Mouse (Mus musculus): ENCODE data around the gene Ythdc1.
A peak's percentile ranks its signal among the peaks of the same experiment; 100 is the strongest.
"Not testable (repeated sequence)": the region's sequence is repeated elsewhere in the genome, so short reads cannot be mapped to it uniquely, and the experiment has no call there.

Ythdc1 gene

DNA sequence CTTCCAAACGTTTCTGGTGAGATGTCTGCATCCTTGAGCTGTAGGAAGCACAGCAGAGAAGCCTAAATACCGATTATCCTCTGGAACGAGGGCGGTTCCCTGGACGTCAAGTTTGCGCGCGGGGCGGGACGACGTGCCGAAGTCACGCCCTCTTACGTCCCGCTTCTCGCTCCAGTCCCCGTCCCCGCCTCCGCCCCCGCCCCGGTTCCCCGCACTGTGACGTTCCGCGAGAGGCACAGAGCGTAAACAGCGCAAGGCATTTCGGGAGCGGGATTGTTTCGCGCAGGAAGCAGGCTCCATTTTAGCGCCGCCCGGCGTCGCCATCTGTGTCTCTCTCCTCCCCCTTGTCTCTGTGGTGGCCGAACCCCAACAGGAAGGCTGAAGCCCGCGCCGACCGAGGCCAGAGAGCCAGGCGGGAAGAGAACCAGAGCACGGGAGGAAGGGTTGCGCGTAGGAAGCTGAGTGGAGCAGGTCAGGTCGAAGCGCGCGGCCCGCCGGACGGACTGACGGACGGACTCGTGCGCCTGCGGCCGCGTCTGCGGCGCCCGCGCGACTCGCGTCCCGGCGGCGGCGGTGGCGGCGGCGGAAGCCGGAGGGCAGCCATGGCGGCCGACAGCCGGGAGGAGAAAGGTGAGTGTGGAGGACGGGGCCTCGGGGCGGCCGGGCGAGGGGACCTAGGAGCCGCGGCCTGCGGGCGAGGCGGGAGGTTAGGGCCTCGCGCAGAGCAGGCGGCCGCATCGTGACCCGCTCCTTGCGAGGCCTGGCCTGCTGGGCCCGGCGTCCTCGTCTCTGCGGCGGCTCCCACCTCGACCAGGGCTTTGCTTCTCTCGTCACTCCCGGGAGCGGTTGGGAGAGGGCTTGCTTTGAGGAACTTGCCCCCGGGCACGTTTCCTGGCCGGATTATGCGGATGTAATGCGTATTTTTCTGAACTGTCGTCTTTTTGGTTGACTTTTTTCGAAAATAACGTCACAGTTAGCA lies at the start of gene Ythdc1:
Gene Ythdc1, plus strand, starts transcription at position 260 of the 979 bp plus-strand sequence.
- peak; percentile 92 for DNase-seq

DNA sequence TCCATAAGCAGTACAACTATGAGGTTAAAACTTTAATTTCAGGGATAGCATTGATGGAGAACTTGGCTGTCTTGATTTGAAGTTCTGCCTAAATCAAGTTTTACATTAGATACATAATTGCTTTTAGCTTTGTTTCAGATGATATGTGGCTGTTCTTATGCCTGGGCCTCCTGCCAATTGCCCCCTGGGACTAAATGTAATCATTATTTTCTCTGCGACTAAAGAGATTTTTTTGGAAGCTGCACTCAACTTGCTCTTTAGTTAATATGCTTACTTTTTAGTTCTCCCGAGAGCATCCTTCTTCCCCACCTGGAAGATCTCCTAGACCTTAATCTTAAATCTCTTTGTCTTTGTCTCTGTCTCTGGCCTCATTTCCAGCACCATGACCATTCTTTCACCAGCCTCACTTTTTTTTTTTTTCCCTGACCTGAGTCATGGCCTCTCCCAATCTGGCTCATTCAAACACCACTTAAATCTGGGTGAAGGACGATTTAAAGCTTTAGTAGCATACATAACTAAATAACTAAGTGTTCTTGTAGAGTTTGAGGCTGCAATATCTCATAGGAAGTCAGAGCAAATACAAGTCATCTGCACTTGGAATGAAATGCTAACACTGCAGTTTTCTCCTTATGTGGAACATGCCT lies 34.9 kb upstream of the Ythdc1 start:
- DNase-seq, result no peak

DNA sequence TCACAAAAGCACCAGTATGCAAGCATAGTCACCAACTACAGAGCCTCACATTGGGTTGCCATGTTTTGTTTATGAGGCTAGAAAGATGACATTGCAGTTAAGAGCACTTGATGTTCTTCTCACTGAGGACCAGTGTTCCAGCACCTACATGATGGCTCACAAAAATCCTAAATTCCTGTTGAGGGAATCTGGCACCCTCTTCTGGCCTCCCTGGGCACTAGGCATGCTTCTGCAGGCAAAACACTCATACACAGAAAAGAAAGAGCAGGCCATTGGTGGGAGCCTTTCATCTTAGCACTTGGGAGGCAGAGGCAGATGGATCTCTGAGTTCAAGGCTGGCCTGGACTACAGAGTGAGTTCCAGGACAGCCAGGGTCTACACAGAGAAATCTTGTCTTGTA lies 33.0 kb upstream of the Ythdc1 start:
- no peak for DNase-seq

DNA sequence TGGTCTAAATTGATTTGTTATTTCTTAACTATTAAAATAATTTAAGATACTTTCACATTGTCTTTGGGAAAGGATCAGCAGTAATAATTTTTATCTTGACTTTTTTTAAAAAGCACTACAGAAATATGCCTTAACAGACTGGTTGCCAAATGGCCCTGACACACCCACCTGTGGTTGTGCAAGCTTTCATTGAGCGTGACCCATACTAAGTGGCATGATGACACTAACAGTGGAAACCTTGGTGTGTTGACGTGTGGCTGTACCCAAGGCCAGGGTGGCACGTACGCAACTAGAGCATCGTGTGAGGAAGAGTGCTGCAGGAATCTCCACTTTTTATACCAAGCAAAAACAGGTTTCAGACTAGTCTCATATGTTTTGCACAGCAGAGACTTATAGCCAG lies 27.1 kb upstream of the Ythdc1 start:
- no peak for DNase-seq

DNA sequence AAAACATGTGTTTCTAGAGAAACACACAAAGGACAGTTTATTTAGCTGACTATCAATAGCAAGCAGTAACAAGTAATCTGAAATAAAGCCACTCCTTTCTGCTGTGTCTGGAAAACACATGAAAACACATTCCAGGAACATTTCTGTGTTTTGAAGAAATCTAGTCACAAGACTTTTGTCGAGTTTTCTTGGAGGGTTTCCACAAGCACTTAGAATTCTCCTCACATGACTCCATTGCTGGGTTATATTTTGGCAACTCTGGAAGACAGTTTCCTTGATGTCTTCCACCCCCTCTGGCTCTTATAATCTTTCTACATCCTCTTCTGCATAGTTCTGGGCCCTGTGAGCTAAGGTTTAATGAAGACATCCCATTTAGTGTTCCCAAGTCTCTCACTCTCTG lies 25.6 kb upstream of the Ythdc1 start:
- DNase-seq, result no peak

DNA sequence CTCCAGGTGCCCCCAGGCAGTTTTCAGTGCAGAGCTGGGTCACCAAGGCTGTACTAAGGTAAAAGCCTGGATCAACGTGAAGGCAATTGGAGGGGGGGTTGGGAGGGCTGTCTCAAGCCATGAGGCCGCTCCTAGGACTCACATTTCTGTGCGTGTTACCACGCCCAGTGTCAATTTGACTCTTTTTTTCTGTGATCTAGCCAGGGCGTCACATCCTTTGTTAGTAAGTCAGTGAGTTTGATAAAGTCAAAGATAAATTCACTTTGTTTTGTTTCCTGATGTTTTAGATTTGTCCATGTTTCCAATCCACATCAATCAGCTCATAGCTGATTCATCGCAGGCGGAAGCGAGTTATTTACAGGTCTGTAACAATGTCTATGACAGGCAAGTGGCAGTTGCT lies 21.0 kb upstream of the Ythdc1 start:
- DNase-seq, result no peak

DNA sequence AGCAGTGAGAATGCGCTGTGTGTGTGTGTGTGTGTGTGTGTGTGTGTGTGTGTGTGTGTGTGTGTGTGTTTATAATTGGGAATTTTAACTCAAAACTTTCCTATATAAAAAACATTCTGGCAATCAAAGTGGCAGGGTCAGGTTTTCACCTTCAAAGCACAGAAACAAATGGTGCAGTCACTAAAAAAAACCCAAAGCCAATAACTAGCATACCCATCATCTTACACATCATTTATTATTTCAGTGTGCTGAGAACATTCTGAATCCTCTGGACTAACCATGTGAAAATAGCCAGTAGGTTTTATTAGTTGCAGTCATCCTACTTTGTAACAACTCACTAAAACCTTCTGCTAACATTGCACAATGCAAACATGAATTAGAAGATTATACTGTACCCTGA lies 19.8 kb upstream of the Ythdc1 start:
- no peak for DNase-seq

DNA sequence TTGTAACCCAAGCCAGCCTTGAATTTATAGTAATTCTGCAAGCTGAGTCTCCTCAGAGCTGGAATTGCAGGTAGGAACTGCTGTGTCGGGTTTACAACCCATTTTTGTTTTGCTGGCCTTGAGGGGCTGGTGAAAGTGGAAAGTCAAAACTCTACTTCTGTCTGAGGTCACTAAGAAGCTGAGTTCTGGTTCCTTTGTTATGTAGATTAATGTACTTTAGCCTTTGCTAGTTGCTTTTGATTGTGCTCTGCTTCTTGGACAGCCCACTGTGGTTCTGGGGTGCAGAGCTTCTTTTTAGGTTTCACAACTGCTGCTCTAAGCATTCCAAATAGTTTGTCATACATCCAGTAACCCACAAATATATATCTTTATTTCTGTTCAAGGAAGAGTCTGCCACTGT lies 17.2 kb upstream of the Ythdc1 start:
- DNase-seq, result no peak

DNA sequence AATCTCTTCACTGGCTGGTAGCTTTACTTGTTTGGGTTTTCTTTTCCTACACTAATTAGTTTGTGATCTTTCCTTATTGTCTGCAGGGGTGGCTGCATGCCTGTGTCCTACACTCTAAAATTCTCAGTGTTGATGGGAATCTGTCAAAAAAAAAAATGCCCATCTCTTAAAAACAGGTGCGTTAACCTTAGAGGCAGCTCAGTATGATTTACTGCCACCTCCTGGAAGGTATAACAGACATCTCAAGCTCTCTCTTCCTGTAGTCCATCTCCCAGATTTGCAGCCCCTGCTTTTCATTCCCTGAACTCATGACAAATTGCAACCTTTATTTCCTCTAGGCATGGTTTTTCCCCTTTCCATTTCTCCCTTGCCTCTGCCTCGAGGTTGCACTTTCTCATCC lies 14.1 kb upstream of the Ythdc1 start:
- no peak for DNase-seq

DNA sequence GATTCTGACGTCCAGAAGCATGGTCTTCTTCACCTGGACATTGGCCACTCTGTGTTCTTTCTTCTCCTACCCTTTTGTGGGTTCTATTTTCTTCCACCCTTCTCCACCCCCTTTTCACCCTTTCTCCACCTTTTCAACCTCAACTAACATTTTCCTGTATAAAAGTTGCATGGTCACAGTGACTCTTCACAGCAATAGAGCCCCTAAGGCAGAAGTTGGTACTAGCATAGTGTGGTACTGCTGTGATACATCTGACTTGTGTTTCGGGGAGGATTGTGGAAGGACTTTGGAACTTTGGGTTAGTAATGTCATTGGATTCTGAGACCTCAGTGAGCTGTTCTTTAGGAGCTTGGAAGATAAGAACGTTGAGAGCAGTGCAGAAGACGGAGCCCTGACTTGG lies 11.8 kb upstream of the Ythdc1 start:
- no peak for DNase-seq

DNA sequence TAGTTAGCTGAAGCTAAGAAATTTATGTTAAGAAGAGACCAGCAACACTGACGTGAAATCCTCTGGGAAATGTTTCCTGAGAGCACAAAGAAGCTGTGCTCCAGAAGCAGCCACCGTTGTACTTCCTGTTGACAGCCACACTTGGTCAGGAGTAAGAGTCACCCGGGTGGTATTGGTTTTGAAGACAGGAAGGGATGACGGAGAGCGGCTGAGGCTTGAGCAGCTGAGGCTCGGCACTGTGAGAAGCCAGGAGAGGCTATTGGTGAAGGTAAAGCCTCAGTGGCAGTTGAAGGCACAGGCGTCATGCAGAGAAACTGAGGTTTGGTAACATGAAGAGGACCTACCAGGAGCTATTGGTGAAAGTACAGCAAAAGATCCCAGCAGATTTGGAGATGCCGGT lies 11.2 kb upstream of the Ythdc1 start:
- DNase-seq, result no peak

DNA sequence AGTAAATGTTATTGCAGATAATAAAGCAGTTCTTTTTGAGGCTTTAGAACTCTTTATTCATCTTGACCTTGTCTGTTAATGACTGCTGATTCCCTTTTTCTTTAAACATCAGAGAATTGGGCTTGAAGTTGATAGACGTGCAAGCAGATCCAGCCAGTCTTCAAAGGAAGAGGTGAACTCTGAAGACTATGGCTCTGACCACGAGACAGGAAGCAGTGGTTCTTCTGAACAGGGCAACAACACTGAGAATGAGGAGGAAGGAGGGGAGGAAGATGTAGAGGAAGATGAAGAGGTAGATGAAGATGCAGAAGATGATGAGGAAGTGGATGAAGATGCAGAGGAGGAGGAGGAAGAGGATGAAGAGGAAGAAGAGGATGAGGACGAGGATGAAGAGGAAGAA lies 12.8 kb downstream of the Ythdc1 start:
- DNase-seq, result no peak

DNA sequence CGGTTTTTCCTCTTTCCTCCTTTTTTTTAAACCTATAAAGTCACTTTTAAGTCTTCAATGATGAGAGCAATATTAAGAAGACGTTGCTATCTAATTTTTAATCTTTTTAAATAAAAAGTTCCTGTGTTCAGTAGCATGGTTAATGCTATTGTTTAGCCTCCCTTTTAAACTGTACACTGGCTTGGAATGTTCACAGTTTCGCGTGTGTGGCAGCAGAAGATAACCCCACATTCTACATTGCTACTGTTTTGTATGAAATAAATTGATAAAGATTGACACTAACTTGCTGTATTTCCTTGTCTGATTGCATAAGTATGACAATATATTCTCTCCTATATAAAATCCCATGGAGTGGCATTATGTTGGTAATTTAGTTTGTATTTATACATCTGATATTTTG lies 32.4 kb downstream of the Ythdc1 start:
- not testable (repeated sequence) for DNase-seq

DNA sequence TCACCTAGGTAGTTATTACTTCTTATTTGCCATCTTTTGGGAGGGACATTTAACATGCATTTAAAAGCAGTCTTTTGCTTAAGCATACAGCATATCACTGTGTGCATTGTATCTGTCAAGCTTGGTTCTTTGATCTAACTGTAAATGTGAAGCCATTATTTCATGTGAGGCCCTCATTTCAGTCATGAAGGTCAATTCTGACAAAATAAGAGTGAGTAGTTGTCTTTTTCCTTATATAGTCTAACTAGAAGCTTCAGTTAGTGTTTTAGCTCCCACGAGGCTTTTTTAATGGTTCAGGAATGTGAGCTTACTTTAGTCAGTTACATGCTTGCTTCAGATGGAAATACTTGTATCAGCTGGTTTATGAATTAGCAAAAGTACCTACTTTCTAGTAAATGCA lies 34.1 kb downstream of the Ythdc1 start:
- DNase-seq, result no peak

DNA sequence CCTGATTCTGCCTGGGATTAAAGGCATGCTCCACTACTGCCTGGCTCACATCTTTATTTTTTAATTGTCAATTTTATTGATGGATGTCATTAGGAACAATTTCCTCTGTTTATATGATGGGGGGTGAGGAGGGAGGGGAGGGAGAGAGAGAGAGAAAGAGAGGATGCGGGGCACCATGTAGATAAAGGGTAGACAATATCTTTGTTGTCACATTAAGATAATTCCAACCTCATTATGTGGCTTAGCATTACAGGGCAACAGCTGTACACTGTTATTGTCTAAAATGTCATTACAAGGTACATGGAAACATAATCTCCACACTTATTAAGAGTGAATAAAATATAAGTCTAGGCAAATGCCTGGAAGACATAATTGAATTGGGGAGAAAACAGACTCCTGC lies 35.5 kb downstream of the Ythdc1 start:
- no peak for DNase-seq

DNA sequence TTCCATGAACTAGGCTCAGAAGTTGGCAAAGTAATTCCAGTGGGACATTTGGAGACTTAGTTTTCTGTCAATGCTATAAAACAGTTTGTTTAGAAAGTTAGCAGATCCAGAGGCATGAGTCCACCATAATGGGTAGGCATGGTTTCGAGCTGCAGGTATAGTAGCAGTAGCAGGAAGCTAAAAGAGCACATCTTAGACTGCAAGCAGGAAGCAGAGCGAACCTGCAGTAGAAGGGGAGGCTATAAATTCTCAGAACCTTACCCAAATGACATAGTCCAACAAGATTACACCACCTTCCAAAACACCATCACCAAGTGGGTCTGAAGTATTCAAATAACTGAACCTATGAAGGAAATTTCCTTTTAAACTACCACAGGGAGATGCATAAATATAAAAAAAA lies 36.2 kb downstream of the Ythdc1 start:
- no peak for DNase-seq

DNA sequence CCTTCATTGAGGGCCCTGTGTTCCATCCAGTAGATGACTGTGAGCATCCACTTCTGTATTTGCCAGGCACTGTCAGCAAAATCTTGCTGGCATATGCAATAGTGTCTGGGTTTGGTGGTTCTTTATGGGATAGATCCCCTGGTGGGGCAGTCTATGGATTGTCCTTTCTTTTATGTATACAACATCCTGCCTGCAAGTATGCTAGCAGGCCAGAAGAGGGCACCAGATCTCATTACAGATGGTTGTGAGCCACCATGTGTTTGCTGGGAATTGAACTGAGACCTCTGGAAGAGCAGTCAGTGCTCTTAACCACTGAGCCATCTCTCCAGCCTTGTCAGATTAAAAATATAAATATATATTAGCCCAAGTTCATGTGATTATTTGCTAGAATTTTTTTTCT lies 37.2 kb downstream of the Ythdc1 start:
- not testable (repeated sequence) for DNase-seq

DNA sequence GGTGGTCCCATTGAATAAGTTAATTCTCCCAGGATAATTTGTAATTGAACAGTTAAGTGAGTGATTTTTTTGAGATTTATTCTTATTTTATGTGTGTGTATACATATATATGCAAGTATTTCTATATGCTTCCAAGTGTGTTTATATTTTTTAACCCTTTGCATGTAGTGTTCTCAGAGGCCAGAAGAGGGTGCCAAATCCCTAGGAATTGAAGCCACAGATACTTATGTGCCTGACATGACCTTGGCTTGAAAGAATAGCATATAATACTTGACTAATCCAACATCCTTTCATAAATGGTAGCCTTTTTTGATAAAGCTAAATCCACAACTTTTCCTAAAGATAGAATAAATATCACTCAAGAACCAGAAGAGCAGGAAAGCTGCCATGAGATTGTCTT lies 46.1 kb downstream of the Ythdc1 start:
- no peak for DNase-seq

DNA sequence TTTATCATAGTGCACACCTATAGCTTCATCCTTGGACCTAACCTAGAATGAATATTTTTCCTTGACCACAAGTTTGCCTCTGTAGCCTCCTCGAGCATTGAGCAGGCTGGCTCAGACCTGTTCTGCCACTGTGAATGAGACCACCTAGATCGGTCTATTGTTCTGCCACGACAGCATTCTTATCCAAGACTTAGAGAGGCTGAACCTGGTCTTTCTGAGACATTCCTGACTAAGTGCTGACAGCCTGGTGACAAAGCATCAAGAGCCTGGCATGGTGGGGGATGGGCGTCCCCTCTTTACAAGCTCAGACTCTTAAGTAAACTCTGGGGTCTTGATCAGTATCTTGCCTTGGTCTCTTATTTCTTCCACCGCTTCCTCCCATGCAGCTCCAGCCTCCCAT lies 47.6 kb downstream of the Ythdc1 start:
- no peak for DNase-seq

DNA sequence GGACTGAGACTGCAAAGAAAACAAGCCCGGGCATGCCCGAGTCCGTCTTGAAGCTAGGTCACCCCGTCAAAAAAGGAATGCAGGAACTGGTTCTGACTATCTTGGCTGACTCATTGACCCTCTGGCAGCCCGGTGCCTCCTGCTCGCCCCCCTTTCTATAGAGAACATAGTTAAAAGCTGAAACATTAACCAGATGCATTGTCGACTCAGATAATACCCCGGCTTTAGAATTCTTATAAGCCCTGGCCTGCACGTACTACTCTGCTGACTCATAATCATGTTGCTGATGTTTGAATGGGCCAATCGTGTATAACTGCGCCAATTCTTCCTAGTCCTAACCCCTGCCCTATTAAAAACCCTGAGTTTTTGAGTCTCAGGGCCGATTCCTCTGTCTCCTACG lies 52.5 kb downstream of the Ythdc1 start:
- DNase-seq, result not testable (repeated sequence)

DNA sequence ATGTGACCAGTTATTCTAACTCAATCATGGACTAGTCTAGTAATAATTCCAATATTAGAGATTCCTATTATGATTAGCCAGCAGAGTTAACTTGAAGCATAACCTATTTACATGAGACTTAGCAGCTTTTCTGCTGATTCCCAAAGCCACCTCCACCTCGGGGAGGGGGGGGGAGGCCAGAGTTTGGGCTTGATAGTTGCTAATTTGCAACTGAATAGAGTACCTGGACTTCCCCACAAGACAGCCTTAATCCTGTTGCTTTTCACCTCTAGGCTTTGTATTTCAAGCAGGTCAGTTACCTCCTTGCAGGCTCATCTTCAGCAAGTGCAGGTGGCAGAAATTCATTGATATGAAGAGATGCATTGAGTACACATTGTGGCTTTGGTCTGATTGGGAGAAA lies 53.7 kb downstream of the Ythdc1 start:
- no peak for DNase-seq

DNA sequence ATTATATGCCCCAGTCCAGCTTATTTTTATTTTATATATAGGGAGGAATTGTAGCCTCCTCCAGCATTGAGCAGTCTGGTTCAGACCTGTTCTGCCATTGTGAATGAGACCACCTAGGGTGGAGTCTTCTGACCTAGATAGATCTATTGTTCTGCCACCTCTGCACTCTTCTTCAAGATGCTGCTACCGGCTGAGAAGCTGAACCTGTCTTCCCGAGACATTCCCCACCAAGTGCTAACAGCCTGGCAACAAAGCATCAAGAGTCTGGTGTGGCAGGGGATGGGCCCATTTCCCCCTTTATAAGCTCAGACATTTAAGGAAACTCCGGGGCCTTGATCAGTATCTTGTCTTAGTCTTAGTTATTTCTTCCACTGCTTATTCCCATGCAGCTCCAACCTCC lies 54.3 kb downstream of the Ythdc1 start:
- DNase-seq, result no peak

DNA sequence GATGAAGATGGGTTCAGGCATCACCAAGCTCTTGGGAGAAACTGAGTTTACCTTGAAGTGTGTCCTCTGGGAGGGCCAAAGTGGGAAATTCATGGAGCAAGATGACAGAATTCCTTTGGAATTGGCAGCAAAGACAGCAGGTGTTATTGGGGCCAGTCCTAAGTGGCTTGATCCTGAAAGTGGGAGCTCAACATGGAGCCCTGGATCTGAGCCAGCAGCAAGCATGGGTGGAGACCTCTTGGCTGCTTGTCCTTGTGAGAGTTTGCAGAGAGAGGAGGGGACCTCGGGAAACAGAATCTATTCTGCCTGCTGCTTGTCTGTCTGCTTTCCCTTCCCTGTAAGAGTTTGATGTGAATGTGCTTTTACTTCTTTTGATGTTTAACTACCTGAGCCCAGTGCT lies 67.9 kb downstream of the Ythdc1 start:
- DNase-seq, result no peak
